Mouse (Mus musculus): Measurements from ENCODE around the gene Pgls.

DNA sequence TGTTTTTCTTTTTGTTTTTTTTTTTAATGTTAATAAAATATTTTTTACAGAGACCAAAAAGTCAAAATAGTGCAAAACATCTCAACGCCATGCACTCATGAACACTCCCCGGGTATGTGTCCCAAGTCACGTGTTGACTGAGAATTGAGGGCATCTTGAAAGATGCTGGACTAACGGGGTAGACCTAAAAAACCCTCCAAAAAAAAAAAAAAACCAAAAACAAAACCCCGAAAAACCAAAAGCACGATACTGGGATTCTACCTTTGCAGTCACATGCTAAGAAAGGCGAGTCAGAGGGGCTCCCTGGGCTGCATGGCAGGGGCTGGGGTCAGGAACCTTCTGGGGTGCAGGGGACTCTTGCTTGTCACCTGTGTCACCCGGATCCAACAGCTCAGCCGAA is 34.8 kb downstream of the Pgls start:
- TF ChIP-seq CTCF (conservative IDR thresholded peaks at IDR 0.05; ENCODE audit: low read length) (no peak), NANOG (IDR thresholded peaks at IDR 0.05; ENCODE audit: borderline replicate concordance, low read length) (no peak)

All from E14TG2a.4 (cell line).